In genomic region chr9:118975211-118975671, GRCm38 (mm10) we compare ENCODE assay signal across 10 mouse cellular contexts. TPM values are rescaled to one million over a fixed set of nuclear protein-coding genes. Genes with fewer than 3 reads are reported as not detected.
DNase-seq lines count a peak whose midpoint lies in the region; ATAC-seq and TF ChIP-seq lines count a peak whose summit lies in the region.
"Had no signal": no experiment of that assay in that cellular context is flagged by ENCODE, and none has a peak within 500 bp of the region (broad histone marks: within the 10 kb centered on the region; RNA-seq: fewer than 3 reads in every experiment).

No protein-coding gene starts in this region.

- no peak overlapping the region for H3K4me2 ChIP-seq in stomach, embryonic 15.5 days

- no peak for TF ChIP-seq POLR2A in lung, adult 2 months (IDR thresholded peaks at IDR 0.05; ENCODE audit: borderline replicate concordance, extremely low read depth, low read depth, low read length)

- WGBS in lung, adult 2 months = 62% methylated on average over 11 of the region's 11 CpGs
- 50% methylated on average over 11 of the region's 11 CpGs for WGBS in stomach, embryonic 15.5 days

- no peaks in the 10 kb centered on the region for H3K27me3 ChIP-seq in stomach, embryonic 15.5 days (replicated peaks)

- H3K9me3 ChIP-seq in stomach, embryonic 15.5 days = no peaks in the 10 kb centered on the region

- DNase-seq in embryo, embryonic 9.5 days (ENCODE audit: extremely low spot score) = peak; percentile 42
- no peak for DNase-seq in embryo, embryonic 10.5 days (ENCODE audit: low spot score)
- DNase-seq in lung, adult 2 months = peak; percentile 31
- DNase-seq in lung, postnatal 14 days = no peak
- DNase-seq in kidney, postnatal 4 days = peak; percentile 72 to 82
- no peak for DNase-seq in cerebellum, adult 18-20 months
- no peak for DNase-seq in adrenal gland, postnatal 10 days
- DNase-seq: layer of hippocampus, adult 9-11 months; right cerebral cortex, postnatal 14 days had no signal

- ATAC-seq in stomach, embryonic 15.5 days (ENCODE audit: insufficient read depth, low FRiP score, low read depth) = peak; percentile 55; the same call in 1 of the 2 replicates

- peaks cover 34% of the 10 kb centered on the region for H3K4me1 ChIP-seq in lung, adult 2 months (ENCODE audit: control insufficient read depth, insufficient read depth, low read length)
- H3K4me1 ChIP-seq in stomach, embryonic 15.5 days = peaks cover 34% of the 10 kb centered on the region

- TF ChIP-seq CTCF in lung, adult 2 months (IDR thresholded peaks at IDR 0.05; ENCODE audit: insufficient read depth, low read length) = no peak

- 0 out of 2 replicates have a peak, but pooled peaks cover 2% of the 10 kb centered on the region for H3K36me3 ChIP-seq in stomach, embryonic 15.5 days

- H3K9ac ChIP-seq in stomach, embryonic 15.5 days = no peak overlapping the region

- no peak overlapping the region for H3K4me3 ChIP-seq in lung, adult 2 months (replicated peaks; ENCODE audit: extremely low read depth, low read depth, low read length)
- no peak overlapping the region for H3K4me3 ChIP-seq in stomach, embryonic 15.5 days (replicated peaks)

- peak overlapping the region; percentile 68; the same call in 1 of the 2 replicates for H3K27ac ChIP-seq in stomach, embryonic 15.5 days

RNA-seq across cellular contexts. Expression of gene Ctdspl, which starts 49.0 kb away (rescaled TPM):
- 70.4 and 83.4 TPM in 2 replicates for polyA plus RNA-seq in lung, adult 2 months (2012; rRNA removed)
- polyA plus RNA-seq in stomach, embryonic 15.5 days (2015; fragmentation: Nextera tagmentation; extraction: Ambion mirVana) = 16.7 and 17.4 TPM in 2 replicates
- 10 to 100 TPM; 28.8 to 30.7 TPM for total RNA-seq in adrenal gland, postnatal 10 days (2021)

Comparison
In these comparisons a context has a peak if more than half of its experiments do, and no peak if none do; other contexts are left out.
1. DNase-seq: peak in embryo, embryonic 9.5 days (single experiment), lung, adult 2 months (single experiment) and kidney, postnatal 4 days (2 of 2); none in embryo, embryonic 10.5 days (single experiment), lung, postnatal 14 days (single experiment), cerebellum, adult 18-20 months (0 of 2) and adrenal gland, postnatal 10 days (single experiment).